In genomic region chr8:126455383-126455782, GRCm38 (mm10) we compare ENCODE assay signal across 12 mouse cellular contexts. TPM values are rescaled to one million over a fixed set of nuclear protein-coding genes. Genes with fewer than 3 reads are reported as not detected.
DNase-seq lines count a peak whose midpoint lies in the region; ATAC-seq lines count a peak whose summit lies in the region.
"Had no signal": no experiment of that assay in that cellular context is flagged by ENCODE, and none has a peak within 500 bp of the region (broad histone marks: within the 10 kb centered on the region; RNA-seq: fewer than 3 reads in every experiment).

No protein-coding gene starts in this region.

- H3K36me3 ChIP-seq in midbrain, embryonic 14.5 days (ENCODE audit: control insufficient read depth, insufficient read depth, low read length): peaks cover 62% of the 10 kb centered on the region
- H3K36me3 ChIP-seq in midbrain, embryonic 15.5 days (replicated peaks): peaks cover 35% of the 10 kb centered on the region
- H3K36me3 ChIP-seq in forebrain, embryonic 14.5 days (ENCODE audit: control insufficient read depth, insufficient read depth, low read length): peaks cover 74% of the 10 kb centered on the region

- H3K4me2 ChIP-seq in midbrain, embryonic 14.5 days (ENCODE audit: low read length): no peak overlapping the region
- H3K4me2 ChIP-seq in midbrain, embryonic 15.5 days: no peak overlapping the region
- H3K4me2 ChIP-seq in forebrain, embryonic 14.5 days (ENCODE audit: low read length): no peak overlapping the region
- H3K4me2 ChIP-seq: embryonic facial prominence, embryonic 12.5 days; heart, embryonic 11.5 days; limb, embryonic 13.5 days had no signal

- no peak for ATAC-seq in CD4-positive, CD25-positive, alpha-beta regulatory T cell, adult 4 months
- no peak; the same call in 1 of the 2 replicates for ATAC-seq in midbrain, embryonic 14.5 days (ENCODE audit: low FRiP score, low TSS enrichment)
- no peak for ATAC-seq in midbrain, embryonic 15.5 days (replicated peaks)
- no peak for ATAC-seq in forebrain, embryonic 14.5 days

- no peak overlapping the region for H3K9ac ChIP-seq in midbrain, embryonic 14.5 days (replicated peaks; ENCODE audit: low read length)
- no peak overlapping the region for H3K9ac ChIP-seq in midbrain, embryonic 15.5 days
- H3K9ac ChIP-seq in forebrain, embryonic 14.5 days (ENCODE audit: low read length): no peak overlapping the region
- H3K9ac ChIP-seq: embryonic facial prominence, embryonic 12.5 days; limb, embryonic 13.5 days had no signal

- H3K4me3 ChIP-seq in midbrain, embryonic 14.5 days (replicated peaks; ENCODE audit: low read depth, low read length): no peak overlapping the region
- H3K4me3 ChIP-seq in midbrain, embryonic 15.5 days: no peak overlapping the region
- no peak overlapping the region for H3K4me3 ChIP-seq in forebrain, embryonic 14.5 days (ENCODE audit: low read depth, low read length)
- H3K4me3 ChIP-seq: embryonic facial prominence, embryonic 12.5 days; limb, embryonic 13.5 days had no signal

- H3K27ac ChIP-seq in midbrain, embryonic 14.5 days (replicated peaks; ENCODE audit: low read depth, low read length): no peak overlapping the region
- no peak overlapping the region for H3K27ac ChIP-seq in midbrain, embryonic 15.5 days
- H3K27ac ChIP-seq in forebrain, embryonic 14.5 days (ENCODE audit: low read depth, low read length): no peak overlapping the region
- H3K27ac ChIP-seq: embryonic facial prominence, embryonic 12.5 days; limb, embryonic 13.5 days had no signal

- no peaks in the 10 kb centered on the region for H3K4me1 ChIP-seq in midbrain, embryonic 14.5 days (ENCODE audit: control insufficient read depth, insufficient read depth, low read length)
- no peaks in the 10 kb centered on the region for H3K4me1 ChIP-seq in midbrain, embryonic 15.5 days
- H3K4me1 ChIP-seq in forebrain, embryonic 14.5 days (ENCODE audit: control insufficient read depth, insufficient read depth, low read length): no peaks in the 10 kb centered on the region
- H3K4me1 ChIP-seq: embryonic facial prominence, embryonic 12.5 days; limb, embryonic 13.5 days had no signal

- peak; percentile 29 for DNase-seq in CD4-positive, CD25-positive, alpha-beta regulatory T cell, adult 2 months (ENCODE audit: low read depth, low spot score)
- DNase-seq in midbrain, embryonic 14.5 days: peak; percentile 56
- DNase-seq in forebrain, embryonic 14.5 days (ENCODE audit: low spot score): peak; percentile 42
- DNase-seq in thymus, postnatal 36 days: peak; percentile 13 to 34
- no peak for DNase-seq in adrenal gland, adult (ENCODE audit: inconsistent age in 2 of 2, low spot score in 1 of 2)
- no peak for DNase-seq in layer of hippocampus, postnatal 10 days (ENCODE audit: low spot score in 2 of 2)
- DNase-seq: lung, postnatal 36 days had no signal

- H3K9me3 ChIP-seq in midbrain, embryonic 14.5 days (ENCODE audit: control insufficient read depth, low read length): no peaks in the 10 kb centered on the region
- H3K9me3 ChIP-seq in midbrain, embryonic 15.5 days: no peaks in the 10 kb centered on the region
- H3K9me3 ChIP-seq in forebrain, embryonic 14.5 days (replicated peaks; ENCODE audit: control insufficient read depth, low read length): no peaks in the 10 kb centered on the region
- H3K9me3 ChIP-seq: embryonic facial prominence, embryonic 12.5 days; limb, embryonic 13.5 days had no signal

- no peaks in the 10 kb centered on the region for H3K27me3 ChIP-seq in midbrain, embryonic 14.5 days (ENCODE audit: control insufficient read depth, insufficient read depth, low read length)
- H3K27me3 ChIP-seq in midbrain, embryonic 15.5 days (replicated peaks): no peaks in the 10 kb centered on the region
- H3K27me3 ChIP-seq in forebrain, embryonic 14.5 days (replicated peaks; ENCODE audit: control insufficient read depth, insufficient read depth, low read length): no peaks in the 10 kb centered on the region
- H3K27me3 ChIP-seq: embryonic facial prominence, embryonic 12.5 days; limb, embryonic 13.5 days had no signal

- 82% methylated on average over 7 of the region's 7 CpGs for whole genome bisulfite sequencing in midbrain, embryonic 14.5 days
- 70% methylated on average over 7 of the region's 7 CpGs for WGBS in midbrain, embryonic 15.5 days
- WGBS in forebrain, embryonic 14.5 days: 76% methylated on average over 7 of the region's 7 CpGs

RNA-seq across cellular contexts. Expression of gene Tarbp1, which starts 19.5 kb away (rescaled TPM):
- polyA plus RNA-seq in CD4-positive, CD25-positive, alpha-beta regulatory T cell, adult 4 months (2017; shearing (Covaris generic)): 1 to 10 TPM; 2.0 to 2.2 TPM
- 2.2 and 2.5 TPM in 2 replicates for polyA plus RNA-seq in midbrain, embryonic 14.5 days (2014; fragmentation: Nextera tagmentation; extraction: Ambion mirVana)
- polyA plus RNA-seq in midbrain, embryonic 15.5 days (2015; fragmentation: Nextera tagmentation; extraction: Ambion mirVana): 1.5 and 1.8 TPM in 2 replicates
- polyA plus RNA-seq in forebrain, embryonic 14.5 days (2014; fragmentation: Nextera tagmentation; extraction: Ambion mirVana): 1.5 and 2.1 TPM in 2 replicates
- total RNA-seq in layer of hippocampus, postnatal 10 days (2021): 1 to 10 TPM; 4.4 to 5.9 TPM

RNA-seq across cellular contexts. Expression of gene Coa6, which starts 33.1 kb away (rescaled TPM):
- 10 to 100 TPM; 49.3 to 50.9 TPM for polyA plus RNA-seq in CD4-positive, CD25-positive, alpha-beta regulatory T cell, adult 4 months (2017; shearing (Covaris generic))
- polyA plus RNA-seq in midbrain, embryonic 14.5 days (2014; fragmentation: Nextera tagmentation; extraction: Ambion mirVana): 41.4 and 42.8 TPM in 2 replicates
- 32.5 and 38.9 TPM in 2 replicates for polyA plus RNA-seq in midbrain, embryonic 15.5 days (2015; fragmentation: Nextera tagmentation; extraction: Ambion mirVana)
- 44.9 and 48.8 TPM in 2 replicates for polyA plus RNA-seq in forebrain, embryonic 14.5 days (2014; fragmentation: Nextera tagmentation; extraction: Ambion mirVana)
- 10 to 100 TPM; 25.6 to 28.1 TPM for total RNA-seq in layer of hippocampus, postnatal 10 days (2021)

Comparison
In these comparisons a context has a peak if more than half of its experiments do, and no peak if none do; other contexts are left out.
1. DNase-seq: peak in CD4-positive, CD25-positive, alpha-beta regulatory T cell, adult 2 months (single experiment), midbrain, embryonic 14.5 days (single experiment), forebrain, embryonic 14.5 days (single experiment) and thymus, postnatal 36 days (2 of 2); none in adrenal gland, adult (0 of 2) and layer of hippocampus, postnatal 10 days (0 of 2).